Mouse (Mus musculus) embryonic fibroblast, embryonic 13.5 days (primary cell): ENCODE data around the gene Itln1.

Experiments used
- CTCF ChIP-seq: IDR thresholded peaks from 2 replicates; pipeline ENCODE4 v1.5.1; 2011; ENCODE audit warnings: mild to moderate bottlenecking, control low read depth, low read length, moderate library complexity, borderline replicate concordance; ENCODE audit not compliant: insufficient read depth
- POLR2A ChIP-seq: IDR thresholded peaks from 2 replicates; pipeline ENCODE4 v1.6.1; 2011; ENCODE audit warnings: low read depth, mild to moderate bottlenecking, control low read depth, low read length, moderate library complexity

GRCm38 (mm10) chr1:171564247-171564646 is 29.2 kb upstream of the Itln1 start:
- TF ChIP-seq CTCF: no peak
- TF ChIP-seq POLR2A: no peak
